Mouse (Mus musculus): ENCODE data around the gene Gm5089.

- no peak for TF ChIP-seq CTCF (IDR thresholded peaks at IDR 0.05; ENCODE audit: borderline replicate concordance, insufficient read depth, low read depth, low read length)
- TF ChIP-seq POLR2A (IDR thresholded peaks at IDR 0.05; ENCODE audit: borderline replicate concordance, insufficient read depth, low read length), result no peak
These were observed 63.1 kb downstream of the Gm5089 start for GRCm38 (mm10) chr14:122387781-122388180.

Data from cerebellum, adult 2 months (tissue).